In the genomic region with DNA sequence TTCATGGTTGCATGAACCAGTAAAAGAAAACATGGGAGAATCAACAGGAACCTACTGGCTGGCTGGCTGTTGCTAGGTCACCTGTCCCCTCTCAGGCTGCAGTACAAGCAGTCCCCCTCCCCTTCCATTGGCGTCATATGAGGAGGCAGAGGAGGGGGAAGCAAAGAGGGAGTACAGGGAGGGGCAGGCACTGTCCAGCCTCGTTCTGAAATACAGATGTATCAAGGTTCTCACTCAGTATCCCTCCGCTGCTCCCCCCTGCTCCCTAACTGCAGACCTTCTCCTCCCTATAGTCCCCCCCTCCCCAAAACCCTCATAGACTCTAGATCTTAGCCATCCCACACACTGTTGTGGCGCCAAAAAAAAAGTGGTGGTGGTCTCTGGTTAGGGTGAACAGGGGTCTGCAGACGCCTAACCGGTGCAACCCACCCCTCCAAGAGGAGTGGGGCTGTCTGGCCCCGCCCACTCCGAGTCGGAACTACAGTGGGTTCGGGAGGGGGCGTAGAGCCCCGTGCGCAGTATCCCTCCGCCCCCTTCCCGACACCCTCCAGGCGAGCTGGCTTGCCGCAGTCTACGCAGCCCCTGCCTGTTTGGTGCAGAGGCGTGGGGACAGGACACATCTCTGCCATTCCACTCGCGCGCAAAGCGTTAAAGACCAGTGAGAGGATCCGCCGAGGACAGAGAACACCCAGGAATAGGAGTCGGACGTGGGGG, we compare ENCODE assay signal across 7 mouse cellular contexts. TPM values are rescaled to one million over a fixed set of nuclear protein-coding genes. Genes with fewer than 3 reads are reported as not detected.
DNase-seq lines count a peak whose midpoint lies in the region; ATAC-seq and TF ChIP-seq lines count a peak whose summit lies in the region.
"Not testable (repeated sequence)": the region's sequence is repeated elsewhere in the genome, so short reads cannot be mapped to it uniquely, and the experiment has no call there.

No protein-coding gene starts in this region.

- DNase-seq in kidney, adult 9 months: peak; percentile 16
- peak; percentile 62 for DNase-seq in limb, embryonic 10.5 days (ENCODE audit: low spot score)
- DNase-seq in right cerebral cortex, postnatal 10 days (ENCODE audit: low spot score in 2 of 2): peak; percentile 81 to 86

- H3K27me3 ChIP-seq in embryonic facial prominence, embryonic 13.5 days; heart, embryonic 12.5 days (replicated peaks): not testable (repeated sequence)
- H3K27me3 ChIP-seq in limb, embryonic 10.5 days (ENCODE audit: low read depth, poor library complexity, severe bottlenecking): peaks cover 60% of the 10 kb centered on the region

- H3K4me2 ChIP-seq in embryonic facial prominence, embryonic 13.5 days: peak overlapping the region; percentile 60
- H3K4me2 ChIP-seq in heart, embryonic 12.5 days: peak overlapping the region; percentile 72

- H3K36me3 ChIP-seq in embryonic facial prominence, embryonic 13.5 days: peaks cover 20% of the 10 kb centered on the region
- H3K36me3 ChIP-seq in heart, embryonic 12.5 days: peaks cover 14% of the 10 kb centered on the region
- H3K36me3 ChIP-seq in limb, embryonic 10.5 days: peaks cover 21% of the 10 kb centered on the region

- not testable (repeated sequence) for TF ChIP-seq CTCF in bone marrow macrophage, adult 2 months (IDR thresholded peaks at IDR 0.05; ENCODE audit: low read depth, low read length)

- 41% methylated on average over 26 of the region's 27 CpGs for WGBS in embryonic facial prominence, embryonic 13.5 days
- 16% methylated on average over 25 of the region's 27 CpGs for WGBS in heart, embryonic 12.5 days
- 19% methylated on average over 27 of the region's 27 CpGs for WGBS in limb, embryonic 10.5 days

- H3K9ac ChIP-seq in embryonic facial prominence, embryonic 13.5 days: peak overlapping the region; percentile 77
- H3K9ac ChIP-seq in heart, embryonic 12.5 days: peak overlapping the region; percentile 72

- H3K4me1 ChIP-seq in bone marrow macrophage, adult 2 months (ENCODE audit: control insufficient read depth, insufficient read depth, low read length); embryonic facial prominence, embryonic 13.5 days; heart, embryonic 12.5 days (replicated peaks); limb, embryonic 10.5 days: not testable (repeated sequence)

- not testable (repeated sequence) for H3K9me3 ChIP-seq in embryonic facial prominence, embryonic 13.5 days; heart, embryonic 12.5 days (replicated peaks); limb, embryonic 10.5 days (replicated peaks)

- TF ChIP-seq POLR2A in bone marrow macrophage, adult 2 months (IDR thresholded peaks at IDR 0.05; ENCODE audit: borderline replicate concordance, low read depth, low read length): not testable (repeated sequence)

- not testable (repeated sequence) for H3K27ac ChIP-seq in bone marrow macrophage, adult 2 months (ENCODE audit: insufficient read depth, low read depth, low read length); heart, embryonic 12.5 days (ENCODE audit: poor library complexity, severe bottlenecking)
- H3K27ac ChIP-seq in embryonic facial prominence, embryonic 13.5 days: peak overlapping the region; percentile 22; the same call in 1 of the 2 replicates
- peak overlapping the region; percentile 79 for H3K27ac ChIP-seq in limb, embryonic 10.5 days

- peak overlapping the region; percentile 11 for H3K4me3 ChIP-seq in bone marrow macrophage, adult 2 months (ENCODE audit: insufficient read depth, low read length)
- peak overlapping the region; percentile 60 for H3K4me3 ChIP-seq in embryonic facial prominence, embryonic 13.5 days
- H3K4me3 ChIP-seq in heart, embryonic 12.5 days: peak overlapping the region; percentile 69
- H3K4me3 ChIP-seq in limb, embryonic 10.5 days: peak overlapping the region; percentile 62

- peak; percentile 90 for ATAC-seq in embryonic facial prominence, embryonic 13.5 days (ENCODE audit: insufficient number of reproducible peaks, insufficient read depth, low FRiP score, low TSS enrichment, low read depth)
- ATAC-seq in heart, embryonic 12.5 days (ENCODE audit: insufficient number of reproducible peaks, low FRiP score): peak; percentile 90
- peak; percentile 78 for ATAC-seq in megakaryocyte-erythroid progenitor cell, adult 5-6 weeks (replicated peaks; ENCODE audit: low FRiP score, low TSS enrichment, poor library complexity, severe bottlenecking)

RNA-seq across cellular contexts. Expression of a gene that starts 1.6 kb away (rescaled TPM):
- 0.64 and 1.3 TPM in 2 replicates for polyA plus RNA-seq in bone marrow macrophage, adult 2 months (2012; ENCODE audit: insufficient read depth, insufficient read length, missing spikeins)
- 66.0 and 67.2 TPM in 2 replicates for polyA plus RNA-seq in embryonic facial prominence, embryonic 13.5 days (2015; fragmentation: Nextera tagmentation; extraction: Ambion mirVana)
- polyA plus RNA-seq in heart, embryonic 12.5 days (2016; fragmentation: Nextera tagmentation; extraction: Ambion mirVana): 71.7 and 74.5 TPM in 2 replicates
- 48.5 and 57.1 TPM in 2 replicates for polyA plus RNA-seq in limb, embryonic 10.5 days (2016; fragmentation: Nextera tagmentation; extraction: Ambion mirVana)
- total RNA-seq in megakaryocyte-erythroid progenitor cell, adult 5-6 weeks (2014; fragmentation: Nextera tagmentation): 15.2 and 26.2 TPM in 2 replicates
- total RNA-seq in megakaryocyte-erythroid progenitor cell, adult 5-6 weeks (2017): 26.1 and 32.1 TPM in 2 replicates

RNA-seq across cellular contexts. Expression of a gene that starts 43.1 kb away (rescaled TPM):
- polyA plus RNA-seq in bone marrow macrophage, adult 2 months (2012; ENCODE audit: insufficient read depth, insufficient read length, missing spikeins): 1.9 TPM in 1 of 2 replicates, not detected in the other
- polyA plus RNA-seq in embryonic facial prominence, embryonic 13.5 days (2015; fragmentation: Nextera tagmentation; extraction: Ambion mirVana): 46.5 and 50.1 TPM in 2 replicates
- 23.1 and 23.9 TPM in 2 replicates for polyA plus RNA-seq in heart, embryonic 12.5 days (2016; fragmentation: Nextera tagmentation; extraction: Ambion mirVana)
- 21.0 and 32.5 TPM in 2 replicates for polyA plus RNA-seq in limb, embryonic 10.5 days (2016; fragmentation: Nextera tagmentation; extraction: Ambion mirVana)
- 0.52 and 1.5 TPM in 2 replicates for total RNA-seq in megakaryocyte-erythroid progenitor cell, adult 5-6 weeks (2014; fragmentation: Nextera tagmentation)
- total RNA-seq in megakaryocyte-erythroid progenitor cell, adult 5-6 weeks (2017): 0.80 and 6.5 TPM in 2 replicates

RNA-seq across cellular contexts. Expression of a gene that starts 53.2 kb away (rescaled TPM):
- 6.6 and 8.0 TPM in 2 replicates for polyA plus RNA-seq in bone marrow macrophage, adult 2 months (2012; ENCODE audit: insufficient read depth, insufficient read length, missing spikeins)
- polyA plus RNA-seq in embryonic facial prominence, embryonic 13.5 days (2015; fragmentation: Nextera tagmentation; extraction: Ambion mirVana): 14.0 and 14.5 TPM in 2 replicates
- polyA plus RNA-seq in heart, embryonic 12.5 days (2016; fragmentation: Nextera tagmentation; extraction: Ambion mirVana): 9.8 and 9.9 TPM in 2 replicates
- polyA plus RNA-seq in limb, embryonic 10.5 days (2016; fragmentation: Nextera tagmentation; extraction: Ambion mirVana): 11.5 and 12.8 TPM in 2 replicates
- total RNA-seq in megakaryocyte-erythroid progenitor cell, adult 5-6 weeks (2014; fragmentation: Nextera tagmentation): 6.1 and 6.7 TPM in 2 replicates
- 2.0 and 4.6 TPM in 2 replicates for total RNA-seq in megakaryocyte-erythroid progenitor cell, adult 5-6 weeks (2017)

RNA-seq across cellular contexts. Expression of a gene that starts 53.2 kb away (rescaled TPM):
- polyA plus RNA-seq in bone marrow macrophage, adult 2 months (2012; ENCODE audit: insufficient read depth, insufficient read length, missing spikeins): 18.2 and 23.4 TPM in 2 replicates
- polyA plus RNA-seq in embryonic facial prominence, embryonic 13.5 days (2015; fragmentation: Nextera tagmentation; extraction: Ambion mirVana): 52.5 and 56.0 TPM in 2 replicates
- 48.5 and 48.7 TPM in 2 replicates for polyA plus RNA-seq in heart, embryonic 12.5 days (2016; fragmentation: Nextera tagmentation; extraction: Ambion mirVana)
- polyA plus RNA-seq in limb, embryonic 10.5 days (2016; fragmentation: Nextera tagmentation; extraction: Ambion mirVana): 41.7 and 55.8 TPM in 2 replicates
- total RNA-seq in megakaryocyte-erythroid progenitor cell, adult 5-6 weeks (2014; fragmentation: Nextera tagmentation): 12.3 and 17.8 TPM in 2 replicates
- 18.0 and 34.3 TPM in 2 replicates for total RNA-seq in megakaryocyte-erythroid progenitor cell, adult 5-6 weeks (2017)

Comparison
In these comparisons a context has a peak if more than half of its experiments do, and no peak if none do; other contexts are left out.
1. H3K4me3 ChIP-seq: peak in every context shown above with its lines; median percentile 69 in heart, embryonic 12.5 days; 62 in limb, embryonic 10.5 days; 60 in embryonic facial prominence, embryonic 13.5 days; 11 in bone marrow macrophage, adult 2 months.
2. DNase-seq: peak in every context shown above with its lines; median percentile 84 in right cerebral cortex, postnatal 10 days; 62 in limb, embryonic 10.5 days; 16 in kidney, adult 9 months.
3. RNA of a gene that starts 1.6 kb away (polyA plus RNA-seq): 71.7 to 74.5 TPM in heart, embryonic 12.5 days, 66.0 to 67.2 TPM in embryonic facial prominence, embryonic 13.5 days and 48.5 to 57.1 TPM in limb, embryonic 10.5 days; 0.64 to 1.3 TPM in bone marrow macrophage, adult 2 months; every median in the first group is over 10 times any median in the second.
4. Peak in every context shown above with its lines, with median percentiles within 50 percentile points of each other: ATAC-seq.